ENCODE assay signal across 37 mouse cellular contexts in genomic region chr5:119810994-119811690, GRCm38 (mm10). TPM values are rescaled to one million over a fixed set of nuclear protein-coding genes. Genes with fewer than 3 reads are reported as not detected.
DNase-seq lines count a peak whose midpoint lies in the region; ATAC-seq lines count a peak whose summit lies in the region.
"Had no signal": no experiment of that assay in that cellular context is flagged by ENCODE, and none has a peak within 500 bp of the region (broad histone marks: within the 10 kb centered on the region; RNA-seq: fewer than 3 reads in every experiment).

No protein-coding gene starts in this region.

- peaks cover 3% of the 10 kb centered on the region; the same call in 1 of the 2 replicates for H3K9me3 ChIP-seq in heart, embryonic 13.5 days
- no peaks in the 10 kb centered on the region; the same call in 1 of the 2 replicates for H3K9me3 ChIP-seq in lung, embryonic 16.5 days (ENCODE audit: control insufficient read depth, low read length)
- H3K9me3 ChIP-seq: hindbrain, embryonic 10.5 days; hindbrain, embryonic 15.5 days; liver, embryonic 15.5 days had no signal

- H3K9ac ChIP-seq in heart, embryonic 13.5 days = peak overlapping the region; percentile 26; the same call in 1 of the 2 replicates
- H3K9ac ChIP-seq in lung, embryonic 16.5 days (ENCODE audit: low read length) = no peak overlapping the region
- H3K9ac ChIP-seq: embryonic facial prominence, embryonic 13.5 days; hindbrain, embryonic 15.5 days; liver, embryonic 15.5 days; midbrain, embryonic 12.5 days; neural tube, embryonic 12.5 days had no signal

- H3K4me1 ChIP-seq in heart, embryonic 13.5 days = peaks cover 23% of the 10 kb centered on the region
- peaks cover 8% of the 10 kb centered on the region; the same call in 1 of the 2 replicates for H3K4me1 ChIP-seq in lung, embryonic 16.5 days (replicated peaks; ENCODE audit: control insufficient read depth, insufficient read depth, low read length)
- H3K4me1 ChIP-seq: embryonic facial prominence, embryonic 13.5 days; hindbrain, embryonic 10.5 days; hindbrain, embryonic 15.5 days; liver, embryonic 15.5 days; midbrain, embryonic 12.5 days; neural tube, embryonic 12.5 days had no signal

- H3K4me3 ChIP-seq in heart, embryonic 13.5 days = no peak overlapping the region
- no peak overlapping the region for H3K4me3 ChIP-seq in lung, embryonic 16.5 days (ENCODE audit: low read length)
- H3K4me3 ChIP-seq: embryonic facial prominence, embryonic 13.5 days; hindbrain, embryonic 10.5 days; hindbrain, embryonic 15.5 days; liver, embryonic 15.5 days; midbrain, embryonic 12.5 days; myocyte; neural tube, embryonic 12.5 days had no signal

- no peak for DNase-seq in heart, postnatal 14 days
- no peak for DNase-seq in lung, adult 18-20 months
- DNase-seq in lung, postnatal 14 days = peak; percentile 62
- no peak for DNase-seq in right cerebral cortex, postnatal 36 days (ENCODE audit: low spot score in 2 of 2)
- DNase-seq: adrenal gland, postnatal 25 days; cerebellum, adult 18-20 months; cerebellum, postnatal 10 days; gastrocnemius, postnatal 10 days; kidney, adult 11 months; kidney, postnatal 14 days; layer of hippocampus, adult 9-11 months; right cerebral cortex, adult 18-20 months; right cerebral cortex, postnatal 4 days; thymus, adult 18-20 months; thymus, postnatal 25 days had no signal

- peak overlapping the region; percentile 42 for H3K4me2 ChIP-seq in heart, embryonic 13.5 days
- H3K4me2 ChIP-seq in lung, embryonic 16.5 days (ENCODE audit: low read depth, low read length) = no peak overlapping the region
- H3K4me2 ChIP-seq: embryonic facial prominence, embryonic 13.5 days; hindbrain, embryonic 15.5 days; liver, embryonic 15.5 days; midbrain, embryonic 12.5 days; neural tube, embryonic 12.5 days had no signal

- H3K27ac ChIP-seq in heart, embryonic 13.5 days (replicated peaks) = peak overlapping the region; percentile 62; the same call in 1 of the 2 replicates
- H3K27ac ChIP-seq in lung, embryonic 16.5 days (ENCODE audit: low read length) = peak overlapping the region; percentile 93
- H3K27ac ChIP-seq: embryonic facial prominence, embryonic 13.5 days; hindbrain, embryonic 10.5 days; hindbrain, embryonic 15.5 days; liver, embryonic 15.5 days; midbrain, embryonic 12.5 days; neural tube, embryonic 12.5 days; stomach, postnatal 0 days had no signal

- H3K27me3 ChIP-seq in heart, embryonic 13.5 days (replicated peaks) = peaks cover 35% of the 10 kb centered on the region
- H3K27me3 ChIP-seq in lung, embryonic 16.5 days (ENCODE audit: control insufficient read depth, insufficient read depth, low read depth, low read length) = peaks cover 25% of the 10 kb centered on the region

- 38% methylated on average over 12 of the region's 12 CpGs for WGBS in heart, embryonic 13.5 days
- WGBS in lung, embryonic 16.5 days = 30% methylated on average over 12 of the region's 12 CpGs

- H3K36me3 ChIP-seq in heart, embryonic 13.5 days = 0 out of 2 replicates have a peak, but pooled peaks cover 4% of the 10 kb centered on the region
- H3K36me3 ChIP-seq in lung, embryonic 16.5 days (ENCODE audit: control insufficient read depth, insufficient read depth, low read length) = 0 out of 2 replicates have a peak, but pooled peaks cover 2% of the 10 kb centered on the region
- H3K36me3 ChIP-seq: embryonic facial prominence, embryonic 13.5 days; hindbrain, embryonic 10.5 days; hindbrain, embryonic 15.5 days; liver, embryonic 15.5 days; midbrain, embryonic 12.5 days; neural tube, embryonic 12.5 days had no signal

- intact Hi-C loops in heart, postnatal 14 days (cut with DNase I) = no loop called here

- no peak for ATAC-seq in heart, embryonic 13.5 days (ENCODE audit: extremely low read depth, insufficient number of reproducible peaks, low FRiP score, low TSS enrichment)
- peak; percentile 91 for ATAC-seq in lung, embryonic 16.5 days (ENCODE audit: low read depth)
- ATAC-seq in erythroid progenitor cell, adult 5-6 weeks (replicated peaks; ENCODE audit: low FRiP score, poor library complexity, severe bottlenecking) = no peak
- ATAC-seq: CD4-positive, CD25-positive, alpha-beta regulatory T cell, adult 4 months; inflammation-experienced regulatory T-cells, adult 6 months had no signal

RNA-seq across cellular contexts. Expression of gene Tbx5, which starts 21.3 kb away (rescaled TPM):
- polyA plus RNA-seq in heart, embryonic 13.5 days (2015; fragmentation: Nextera tagmentation; extraction: Ambion mirVana) = 31.3 and 38.4 TPM in 2 replicates
- total RNA-seq in heart, postnatal 14 days (2021) = 10 to 100 TPM; 18.9 to 36.8 TPM
- 53.0 and 58.7 TPM in 2 replicates for polyA plus RNA-seq in lung, embryonic 16.5 days (2015; fragmentation: Nextera tagmentation; extraction: Ambion mirVana)
- not detected in 2 replicates for total RNA-seq in erythroid progenitor cell, adult 5-6 weeks (2015; ENCODE audit: low replicate concordance)
- total RNA-seq in erythroid progenitor cell, adult 5-6 weeks (2017; ENCODE audit: low replicate concordance) = not detected in 2 replicates
- total RNA-seq: common myeloid progenitor, adult 5-6 weeks; granulocyte monocyte progenitor cell, adult 5-6 weeks; left cerebral cortex, postnatal 10 days; liver, adult 2 months; megakaryocyte progenitor cell, adult 5-6 weeks; midbrain, postnatal 0 days had no signal
- polyA plus RNA-seq: CD4-positive, CD25-positive, alpha-beta regulatory T cell, adult 4 months; forebrain, embryonic 11.5 days; hindbrain, embryonic 10.5 days; inflammation-experienced regulatory T-cells, adult 6 months; kidney, embryonic 14.5 days; liver, adult 2 months; myocyte; neural tube, embryonic 12.5 days; spleen, adult 2 months had no signal

Comparison
In these comparisons a context has a peak if more than half of its experiments do, and no peak if none do; other contexts are left out.
1. RNA of gene Tbx5, which starts 21.3 kb away (total RNA-seq): 18.9 to 36.8 TPM in heart, postnatal 14 days; not detected in erythroid progenitor cell, adult 5-6 weeks; every median in the first group is over 10 times any median in the second.